Mouse (Mus musculus) ES-CJ7 (cell line): ENCODE measurements around the gene Scn7a.

Experiments used
- DNase-seq: peaks from one replicate; pipeline ENCODE4 v3.0.0; 2011; ENCODE audit warnings: low read depth, low spot score

The Scn7a gene

DNA sequence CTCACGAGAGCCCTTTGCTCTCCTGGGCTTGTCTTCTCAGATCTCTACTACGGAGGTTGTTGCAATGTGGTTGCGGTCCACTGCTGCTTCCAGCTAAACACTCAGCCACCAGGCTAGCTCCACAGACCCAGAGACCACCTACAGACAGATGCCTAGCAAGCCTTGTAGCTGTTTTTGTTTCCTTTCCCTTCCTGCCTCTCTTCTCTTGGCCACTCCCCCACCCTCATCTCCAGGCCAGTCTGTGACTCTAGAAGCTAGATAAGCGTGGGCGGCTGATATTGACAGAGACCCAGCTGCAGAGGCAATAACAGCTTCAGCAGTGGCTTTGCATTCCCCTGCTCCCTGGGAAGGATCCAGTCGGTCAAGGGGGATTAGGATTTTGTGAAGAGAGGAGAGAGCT lies at the start of gene Scn7a:
Gene Scn7a (minus strand): TSS at position 150 of the 400 bp plus-strand sequence.
- DNase-seq: no peak

GRCm38 (mm10) chr2:66827729-66828128 lies 43.0 kb upstream of the Scn7a start:
- no peak for DNase-seq

GRCm38 (mm10) chr2:66819862-66820559 lies 35.3 kb upstream of the Scn7a start:
- no peak for DNase-seq

DNA sequence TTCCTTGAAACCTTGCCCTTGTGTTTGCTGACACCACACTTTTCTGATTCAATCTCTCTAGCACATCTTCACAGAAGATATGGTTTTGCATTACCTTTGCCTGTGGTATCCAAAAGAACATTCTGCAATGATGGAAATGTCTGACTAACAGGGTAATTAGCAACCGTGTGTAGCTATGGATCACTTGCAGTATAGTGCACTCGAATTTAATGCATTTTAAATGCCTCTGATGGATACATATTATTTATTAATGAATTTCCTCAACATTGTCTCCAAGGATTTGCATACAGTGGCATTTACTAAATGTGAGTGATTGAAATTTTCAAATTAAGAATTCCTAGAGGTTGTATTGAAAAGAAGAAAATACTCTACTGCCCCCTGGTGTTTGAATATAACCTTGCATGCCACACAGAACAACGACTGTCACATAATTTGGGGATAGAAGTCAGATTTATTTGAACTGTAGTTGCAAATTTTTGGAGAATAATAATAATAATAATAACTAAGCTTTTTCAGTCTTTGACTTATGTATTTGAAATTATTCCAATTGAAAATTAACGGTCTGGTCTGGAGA lies 15.0 kb upstream of the Scn7a start:
- DNase-seq: peak; percentile 8

DNA sequence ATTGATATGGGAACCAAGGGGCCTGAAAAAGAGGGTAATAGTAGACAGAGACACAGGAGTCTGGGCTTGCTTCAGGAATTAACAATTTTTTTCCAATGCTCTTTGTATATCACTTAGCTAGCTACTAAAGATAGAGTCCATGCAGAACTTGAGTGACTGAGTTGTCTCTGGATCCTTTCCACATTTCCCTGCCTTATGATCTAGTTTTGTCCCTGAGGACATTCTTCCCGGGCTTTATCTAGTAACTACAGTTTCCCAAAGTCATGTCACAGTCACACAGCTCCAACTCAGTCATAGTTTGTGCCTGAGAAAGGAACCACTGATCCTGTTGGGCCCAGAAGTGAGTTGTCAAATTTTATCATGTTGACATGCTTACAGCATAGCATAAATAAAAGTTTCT lies 12.8 kb upstream of the Scn7a start:
- DNase-seq: no peak

DNA sequence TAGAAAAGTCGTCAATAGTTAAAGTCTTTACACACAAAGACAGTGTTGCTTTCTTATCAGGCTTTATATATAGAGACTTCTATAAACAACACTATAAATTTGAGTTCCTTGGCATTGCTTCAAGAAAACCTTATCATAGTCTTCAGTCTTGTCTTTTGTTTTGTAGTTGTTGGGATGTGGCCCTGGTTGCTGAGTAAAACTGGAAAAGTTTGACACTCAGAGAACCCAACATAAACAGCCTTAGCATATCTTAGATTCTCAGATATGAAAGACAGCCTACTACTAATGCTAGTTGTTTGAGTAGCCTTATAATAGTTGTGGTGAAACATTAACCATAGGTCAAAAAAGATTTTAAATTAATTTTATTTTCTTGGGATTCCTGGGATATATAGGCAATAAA lies 6.9 kb upstream of the Scn7a start:
- DNase-seq: no peak

DNA sequence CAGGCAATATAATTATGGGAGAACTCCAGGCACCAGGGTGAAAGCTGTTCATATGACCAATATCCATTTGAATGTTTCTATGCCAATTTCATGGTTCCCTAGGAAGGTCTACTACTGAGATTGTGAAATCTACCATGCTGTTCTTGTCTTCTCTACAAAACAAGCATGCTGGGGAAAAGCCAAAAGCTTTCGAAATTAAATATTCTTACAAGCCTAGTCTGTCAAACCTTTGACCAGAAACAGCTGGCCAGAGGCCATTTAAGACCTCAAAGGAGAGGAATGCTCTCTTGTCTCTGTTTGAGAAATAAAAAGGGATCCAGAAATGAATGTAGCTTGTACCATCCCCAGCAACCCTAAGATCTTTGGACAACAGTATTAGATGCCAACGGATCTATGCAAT lies 3.8 kb downstream of the Scn7a start:
- DNase-seq: no peak

DNA sequence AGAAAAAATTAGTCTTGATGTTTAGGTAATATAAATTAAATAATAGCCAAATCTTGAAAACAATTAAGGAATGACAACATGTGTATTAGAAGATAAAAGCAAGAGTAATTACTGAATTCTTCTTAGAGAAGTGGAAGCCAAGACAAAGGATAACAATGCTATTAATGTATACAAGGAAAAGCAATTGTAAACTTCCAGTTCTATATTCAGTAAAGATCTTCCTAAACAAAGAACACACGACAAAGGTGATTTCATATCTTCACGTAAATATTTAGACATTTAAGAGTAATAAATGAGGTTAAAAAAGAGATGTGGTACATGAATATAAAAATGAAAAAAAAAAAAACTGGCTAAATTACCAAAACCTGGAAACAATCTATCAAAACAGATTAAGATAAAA lies 16.7 kb downstream of the Scn7a start:
- no peak for DNase-seq

DNA sequence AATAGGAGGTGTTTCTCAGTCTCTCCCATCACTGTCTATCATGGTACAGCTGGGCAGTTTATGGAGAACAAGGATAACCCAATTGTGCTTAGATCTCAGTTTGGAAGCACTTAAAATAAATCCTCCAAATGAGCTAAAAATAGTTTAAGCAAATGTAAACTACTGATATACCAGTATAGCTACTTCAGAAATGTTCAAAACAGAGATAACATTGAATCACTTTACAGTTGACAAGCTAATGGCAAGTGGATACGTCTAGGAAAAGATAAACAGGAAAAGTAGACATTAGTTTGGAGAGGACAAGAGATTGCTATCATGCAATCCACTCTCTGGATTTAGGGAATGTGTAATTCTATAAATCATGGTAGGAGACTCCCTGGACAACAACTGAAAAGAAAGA lies 19.5 kb downstream of the Scn7a start:
- DNase-seq: no peak

- DNase-seq: peak; percentile 25
Observed at GRCm38 (mm10) chr2:66762905-66763304, 21.8 kb downstream of the Scn7a start.

- DNase-seq: no peak
Observed at GRCm38 (mm10) chr2:66728002-66728401, 56.7 kb downstream of the Scn7a start.

GRCm38 (mm10) chr2:66727585-66727974 lies 57.1 kb downstream of the Scn7a start:
- no peak for DNase-seq

DNA sequence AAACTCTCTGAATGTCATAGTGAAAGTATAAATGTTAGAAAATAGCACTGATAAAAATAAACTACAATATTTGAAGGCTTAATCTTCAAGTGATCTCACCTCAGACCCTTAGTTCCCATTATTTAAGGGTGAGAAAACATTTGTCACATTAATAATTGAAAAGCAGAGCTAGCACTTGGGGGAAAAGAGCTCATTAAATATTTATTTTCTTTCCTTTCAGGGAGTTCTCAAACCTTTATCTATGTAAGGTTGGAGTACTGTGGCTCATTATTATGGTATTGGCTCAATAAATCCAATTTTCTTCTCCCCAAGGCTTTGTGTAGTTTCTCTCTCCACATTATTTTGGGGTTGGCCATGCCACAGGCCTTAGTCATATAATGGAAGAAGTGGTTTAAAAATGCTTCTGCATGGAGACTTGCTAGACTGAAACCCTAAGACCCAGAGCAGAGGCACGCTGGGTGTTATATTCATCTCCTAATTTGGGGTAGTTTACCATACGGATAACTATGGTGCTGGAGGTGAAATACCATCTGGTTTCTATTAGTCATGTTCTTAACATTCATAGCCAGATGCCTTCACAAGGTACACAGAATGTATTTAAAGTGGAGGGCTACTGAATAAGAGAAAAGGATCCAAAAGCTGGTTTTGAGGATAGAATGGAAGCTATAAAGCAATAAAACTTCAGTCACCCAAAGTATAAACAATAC lies 57.7 kb downstream of the Scn7a start:
- DNase-seq: no peak

GRCm38 (mm10) chr2:66712071-66712470 lies 72.6 kb downstream of the Scn7a start:
- no peak for DNase-seq

GRCm38 (mm10) chr2:66692300-66692699 lies 92.4 kb downstream of the Scn7a start:
- no peak for DNase-seq

- no peak for DNase-seq
Observed at GRCm38 (mm10) chr2:66661988-66662387, 122.7 kb downstream of the Scn7a start.

- no peak for DNase-seq
Observed at GRCm38 (mm10) chr2:66656430-66656829, 128.3 kb downstream of the Scn7a start.

GRCm38 (mm10) chr2:66655431-66655830 lies 129.3 kb downstream of the Scn7a start:
- no peak for DNase-seq

DNA sequence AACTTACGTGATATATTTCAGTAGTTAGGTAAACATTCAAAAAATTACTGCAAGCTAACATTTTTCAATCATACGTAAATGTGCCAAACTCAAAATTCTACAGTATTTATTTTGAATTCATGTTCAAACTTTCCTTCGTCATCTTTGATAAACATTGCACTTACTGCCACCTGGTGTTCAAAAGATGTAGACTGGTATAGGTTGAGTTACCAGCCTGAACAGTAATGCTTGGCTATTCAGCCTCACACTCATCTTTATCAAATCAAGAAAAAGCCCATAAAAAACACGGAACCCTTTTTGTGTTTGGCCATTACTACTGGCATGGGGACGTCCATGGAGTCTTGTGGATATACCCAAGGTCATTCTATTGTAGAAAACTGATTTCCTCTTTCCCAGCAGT lies 140.3 kb downstream of the Scn7a start:
- DNase-seq: peak; percentile 14

- DNase-seq: peak; percentile 90
Observed at GRCm38 (mm10) chr2:66634580-66635359, 149.9 kb downstream of the Scn7a start, which contains the start of gene Scn9a. Gene Scn9a, minus strand, starts transcription at chr2:66634962.

DNA sequence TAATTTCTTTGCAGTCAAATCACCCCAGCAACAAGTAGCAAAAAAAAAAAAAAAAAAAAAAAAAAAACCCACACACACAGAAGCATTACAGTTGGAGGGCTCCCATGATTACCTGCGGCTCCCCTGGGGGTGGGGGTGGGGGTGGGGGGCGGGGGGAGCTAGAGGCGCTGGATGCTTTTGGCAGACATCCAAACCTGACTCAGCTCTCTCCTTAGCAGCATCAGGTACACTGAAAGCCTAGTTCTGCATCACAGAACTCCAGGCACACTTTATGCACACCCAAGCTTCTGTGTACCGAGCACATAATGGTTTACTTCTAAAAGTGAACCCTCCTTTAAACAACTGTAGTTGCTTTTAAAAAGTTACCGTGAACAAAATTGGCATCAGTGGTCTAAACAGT lies 152.0 kb downstream of the Scn7a start:
- peak; percentile 34 for DNase-seq
